Mouse (Mus musculus): ENCODE measurements at regions not wholly inside any gene's neighbourhood (a gene's known extent, or its start where the extent isn't known, plus 50 kb on each side); places are given as distances from the start of the nearest gene placed in this dataset.

GRCm38 (mm10) chr12:25398726-25399125 lies 301.8 kb upstream of the Id2 start:
- DNase-seq (ENCODE audit: low spot score in 2 of 2): no peak

- DNase-seq (ENCODE audit: low spot score in 2 of 2): no peak
Measured at GRCm38 (mm10) chr12:25394326-25394725, 297.4 kb upstream of the Id2 start.

GRCm38 (mm10) chr12:25393501-25393900 lies 296.6 kb upstream of the Id2 start:
- no peak for DNase-seq (ENCODE audit: low spot score in 2 of 2)

- DNase-seq (ENCODE audit: low spot score in 2 of 2): no peak
Measured at GRCm38 (mm10) chr12:25389202-25389601, 292.3 kb upstream of the Id2 start.

GRCm38 (mm10) chr12:25387791-25388280 lies 290.9 kb upstream of the Id2 start:
- no peak for DNase-seq (ENCODE audit: low spot score in 2 of 2)

GRCm38 (mm10) chr12:25382961-25383360 lies 286.0 kb upstream of the Id2 start:
- no peak for DNase-seq (ENCODE audit: low spot score in 2 of 2)

GRCm38 (mm10) chr12:25382475-25382874 lies 285.5 kb upstream of the Id2 start:
- DNase-seq (ENCODE audit: low spot score in 2 of 2): no peak

- DNase-seq (ENCODE audit: low spot score in 2 of 2): no peak
Measured at GRCm38 (mm10) chr12:25381619-25382018, 284.7 kb upstream of the Id2 start.

- DNase-seq (ENCODE audit: low spot score in 2 of 2): no peak
Measured at GRCm38 (mm10) chr12:25379996-25380395, 283.1 kb upstream of the Id2 start.

- DNase-seq (ENCODE audit: low spot score in 2 of 2): no peak
Measured at GRCm38 (mm10) chr12:25379016-25379415, 282.1 kb upstream of the Id2 start.

- no peak for DNase-seq (ENCODE audit: low spot score in 2 of 2)
Measured at GRCm38 (mm10) chr12:25378036-25378645, 281.2 kb upstream of the Id2 start.

- DNase-seq (ENCODE audit: low spot score in 2 of 2): peak; percentile 22 to 70
Measured at GRCm38 (mm10) chr12:25376451-25376850, 279.5 kb upstream of the Id2 start.

- DNase-seq (ENCODE audit: low spot score in 2 of 2): no peak
Measured at GRCm38 (mm10) chr12:25367541-25367940, 270.6 kb upstream of the Id2 start.

GRCm38 (mm10) chr12:25365600-25366267 lies 268.8 kb upstream of the Id2 start:
- DNase-seq (ENCODE audit: low spot score in 2 of 2): no peak

- DNase-seq (ENCODE audit: low spot score in 2 of 2): peak; percentile 48 to 77
Measured at GRCm38 (mm10) chr12:25364966-25365568, 268.1 kb upstream of the Id2 start.

GRCm38 (mm10) chr12:25363839-25364238 lies 266.9 kb upstream of the Id2 start:
- DNase-seq (ENCODE audit: low spot score in 2 of 2): no peak

- no peak for DNase-seq (ENCODE audit: low spot score in 2 of 2)
Measured at GRCm38 (mm10) chr12:25363341-25363740, 266.4 kb upstream of the Id2 start.

- no peak for DNase-seq (ENCODE audit: low spot score in 2 of 2)
Measured at GRCm38 (mm10) chr12:25362771-25363170, 265.8 kb upstream of the Id2 start.

GRCm38 (mm10) chr12:25360726-25361125 lies 263.8 kb upstream of the Id2 start:
- no peak for DNase-seq (ENCODE audit: low spot score in 2 of 2)

GRCm38 (mm10) chr12:25359931-25360330 lies 263.0 kb upstream of the Id2 start:
- no peak for DNase-seq (ENCODE audit: low spot score in 2 of 2)

GRCm38 (mm10) chr12:25358846-25359525 lies 262.0 kb upstream of the Id2 start:
- no peak for DNase-seq (ENCODE audit: low spot score in 2 of 2)

- DNase-seq (ENCODE audit: low spot score in 2 of 2): no peak
Measured at GRCm38 (mm10) chr12:25356774-25357173, 259.8 kb upstream of the Id2 start.

Measured in layer of hippocampus, adult 18-20 months (tissue).